Comparison of ENCODE assay signal across 8 mouse cellular contexts in genomic region chr7:27526039-27526827, GRCm38 (mm10). TPM values are rescaled to one million over a fixed set of nuclear protein-coding genes. Genes with fewer than 3 reads are reported as not detected.
DNase-seq lines count a peak whose midpoint lies in the region; ATAC-seq and TF ChIP-seq lines count a peak whose summit lies in the region.

No protein-coding gene starts in this region.

- no peak overlapping the region for H3K4me2 ChIP-seq in neural tube, embryonic 15.5 days

- 28% methylated on average over 10 of the region's 10 CpGs for WGBS in forebrain, embryonic 10.5 days
- 17% methylated on average over 10 of the region's 10 CpGs for WGBS in large intestine, adult 2 months
- WGBS in neural tube, embryonic 15.5 days: 25% methylated on average over 10 of the region's 10 CpGs

- no peak overlapping the region for H3K27ac ChIP-seq in ES-Bruce4 (ENCODE audit: insufficient read depth, low read length)
- H3K27ac ChIP-seq in forebrain, embryonic 10.5 days: no peak overlapping the region
- no peak overlapping the region for H3K27ac ChIP-seq in neural tube, embryonic 15.5 days (replicated peaks)

- ATAC-seq in neural tube, embryonic 15.5 days (ENCODE audit: low FRiP score): peak; percentile 81

- no peaks in the 10 kb centered on the region for H3K9me3 ChIP-seq in ES-Bruce4 (replicated peaks; ENCODE audit: control insufficient read depth, insufficient read depth, low read length, poor library complexity, severe bottlenecking)
- H3K9me3 ChIP-seq in forebrain, embryonic 10.5 days: no peaks in the 10 kb centered on the region
- H3K9me3 ChIP-seq in neural tube, embryonic 15.5 days (replicated peaks): no peaks in the 10 kb centered on the region

- H3K36me3 ChIP-seq in ES-Bruce4 (ENCODE audit: control insufficient read depth, insufficient read depth, low read length, poor library complexity, severe bottlenecking): no peaks in the 10 kb centered on the region
- H3K36me3 ChIP-seq in forebrain, embryonic 10.5 days (replicated peaks): peaks cover 10% of the 10 kb centered on the region; the same call in 1 of the 2 replicates
- H3K36me3 ChIP-seq in neural tube, embryonic 15.5 days: peaks cover 24% of the 10 kb centered on the region

- DNase-seq in c-Kit-negative CD71-positive TER-119-positive erythroid progenitor cells, embryonic 14.5 days (ENCODE audit: low read depth, low spot score): peak; percentile 93
- peak; percentile 82 for DNase-seq in forebrain, embryonic 10.5 days (ENCODE audit: extremely low spot score, low spot score)
- peak; percentile 40 for DNase-seq in heart, postnatal 25 days (ENCODE audit: low spot score)
- DNase-seq in large intestine, adult 2 months (ENCODE audit: low read depth, low spot score): peak; percentile 74
- DNase-seq in lung, adult 18-20 months: peak; percentile 63 to 74
- peak; percentile 73 for DNase-seq in thymus, postnatal 0 days (ENCODE audit: low spot score)

- no peak overlapping the region for H3K4me3 ChIP-seq in ES-Bruce4 (ENCODE audit: low read depth, low read length)
- no peak overlapping the region for H3K4me3 ChIP-seq in forebrain, embryonic 10.5 days
- no peak overlapping the region for H3K4me3 ChIP-seq in neural tube, embryonic 15.5 days (replicated peaks)

- TF ChIP-seq CTCF in ES-Bruce4 (IDR thresholded peaks at IDR 0.05; ENCODE audit: low read depth, low read length): peak; percentile 90

- intact Hi-C loops in heart, postnatal 25 days (cut with DNase I): loop anchor here (2.0 to 5.0 kb wide), 2 partner anchors 49 to 189 kb away; partner anchors contain the start of gene Ltbp4

- TF ChIP-seq EP300 in ES-Bruce4 (IDR thresholded peaks at IDR 0.05; ENCODE audit: insufficient read depth, low read depth, low read length): no peak

- TF ChIP-seq POLR2A in ES-Bruce4 (IDR thresholded peaks at IDR 0.05; ENCODE audit: insufficient read depth, low read length): no peak

- H3K4me1 ChIP-seq in ES-Bruce4 (ENCODE audit: control insufficient read depth, insufficient read depth, low read length): peaks cover 11% of the 10 kb centered on the region
- peaks cover 10% of the 10 kb centered on the region for H3K4me1 ChIP-seq in forebrain, embryonic 10.5 days
- H3K4me1 ChIP-seq in neural tube, embryonic 15.5 days: 0 out of 2 replicates have a peak, but pooled peaks cover 6% of the 10 kb centered on the region

- H3K9ac ChIP-seq in ES-Bruce4 (ENCODE audit: low read depth, poor library complexity, severe bottlenecking): no peak overlapping the region
- H3K9ac ChIP-seq in neural tube, embryonic 15.5 days (replicated peaks): no peak overlapping the region

- H3K27me3 ChIP-seq in ES-Bruce4 (ENCODE audit: control insufficient read depth, insufficient read depth, low read length, poor library complexity, severe bottlenecking): no peaks in the 10 kb centered on the region
- H3K27me3 ChIP-seq in forebrain, embryonic 10.5 days (ENCODE audit: poor library complexity, severe bottlenecking): no peaks in the 10 kb centered on the region
- H3K27me3 ChIP-seq in neural tube, embryonic 15.5 days (replicated peaks): no peaks in the 10 kb centered on the region

RNA-seq across cellular contexts. Expression of gene Hipk4, which starts 3.2 kb away (rescaled TPM):
- polyA plus RNA-seq in ES-Bruce4 (2011; ENCODE audit: insufficient read depth, insufficient read length, low read depth, missing spikeins): 1.4 and 1.5 TPM in 2 replicates
- polyA plus RNA-seq in forebrain, embryonic 10.5 days (2016; fragmentation: Nextera tagmentation; extraction: Ambion mirVana): 0.41 and 0.63 TPM in 2 replicates
- total RNA-seq in heart, postnatal 25 days (2021): under 1 TPM; 0.13 to 0.17 TPM
- 0.56 and 0.73 TPM in 2 replicates for polyA plus RNA-seq in large intestine, adult 2 months (2012; rRNA removed)
- polyA plus RNA-seq in neural tube, embryonic 15.5 days (2015; fragmentation: Nextera tagmentation; extraction: Ambion mirVana): 1.5 and 2.1 TPM in 2 replicates
- 0.12 and 0.14 TPM in 2 replicates for polyA plus RNA-seq in thymus, postnatal 0 days (2015; fragmentation: Nextera tagmentation; extraction: Ambion mirVana)

RNA-seq across cellular contexts. Expression of gene Pld3, which starts 26.8 kb away (rescaled TPM):
- 50.8 and 72.8 TPM in 2 replicates for polyA plus RNA-seq in ES-Bruce4 (2011; ENCODE audit: insufficient read depth, insufficient read length, low read depth, missing spikeins)
- 41.9 and 42.0 TPM in 2 replicates for polyA plus RNA-seq in forebrain, embryonic 10.5 days (2016; fragmentation: Nextera tagmentation; extraction: Ambion mirVana)
- 10 to 100 TPM; 23.3 to 27.1 TPM for total RNA-seq in heart, postnatal 25 days (2021)
- 61.4 and 63.0 TPM in 2 replicates for polyA plus RNA-seq in large intestine, adult 2 months (2012; rRNA removed)
- polyA plus RNA-seq in neural tube, embryonic 15.5 days (2015; fragmentation: Nextera tagmentation; extraction: Ambion mirVana): 187 and 191 TPM in 2 replicates
- 134 and 145 TPM in 2 replicates for polyA plus RNA-seq in thymus, postnatal 0 days (2015; fragmentation: Nextera tagmentation; extraction: Ambion mirVana)

RNA-seq across cellular contexts. Expression of gene 2310022A10Rik, which starts 26.8 kb away (rescaled TPM):
- 36.1 and 36.7 TPM in 2 replicates for polyA plus RNA-seq in ES-Bruce4 (2011; ENCODE audit: insufficient read depth, insufficient read length, low read depth, missing spikeins)
- polyA plus RNA-seq in forebrain, embryonic 10.5 days (2016; fragmentation: Nextera tagmentation; extraction: Ambion mirVana): 38.8 and 39.3 TPM in 2 replicates
- total RNA-seq in heart, postnatal 25 days (2021): 10 to 100 TPM; 64.6 to 71.9 TPM
- 15.9 and 16.6 TPM in 2 replicates for polyA plus RNA-seq in large intestine, adult 2 months (2012; rRNA removed)
- 32.6 and 33.9 TPM in 2 replicates for polyA plus RNA-seq in neural tube, embryonic 15.5 days (2015; fragmentation: Nextera tagmentation; extraction: Ambion mirVana)
- 24.6 and 28.7 TPM in 2 replicates for polyA plus RNA-seq in thymus, postnatal 0 days (2015; fragmentation: Nextera tagmentation; extraction: Ambion mirVana)

RNA-seq across cellular contexts. Expression of gene Prx, which starts 27.1 kb away (rescaled TPM):
- polyA plus RNA-seq in ES-Bruce4 (2011; ENCODE audit: insufficient read depth, insufficient read length, low read depth, missing spikeins): 4.2 and 5.7 TPM in 2 replicates
- 3.1 TPM in 2 replicates for polyA plus RNA-seq in forebrain, embryonic 10.5 days (2016; fragmentation: Nextera tagmentation; extraction: Ambion mirVana)
- 1 to 10 TPM; 1.2 to 1.6 TPM for total RNA-seq in heart, postnatal 25 days (2021)
- polyA plus RNA-seq in large intestine, adult 2 months (2012; rRNA removed): 1.1 and 1.2 TPM in 2 replicates
- polyA plus RNA-seq in neural tube, embryonic 15.5 days (2015; fragmentation: Nextera tagmentation; extraction: Ambion mirVana): 2.0 and 2.4 TPM in 2 replicates
- polyA plus RNA-seq in thymus, postnatal 0 days (2015; fragmentation: Nextera tagmentation; extraction: Ambion mirVana): 1.1 and 1.2 TPM in 2 replicates

RNA-seq across cellular contexts. Expression of gene Sertad1, which starts 39.5 kb away (rescaled TPM):
- polyA plus RNA-seq in ES-Bruce4 (2011; ENCODE audit: insufficient read depth, insufficient read length, low read depth, missing spikeins): 8.0 and 8.9 TPM in 2 replicates
- polyA plus RNA-seq in forebrain, embryonic 10.5 days (2016; fragmentation: Nextera tagmentation; extraction: Ambion mirVana): 17.7 and 18.6 TPM in 2 replicates
- 10 to 100 TPM in 1 of 2 experiments, 1 to 10 TPM in 1; 7.9 to 13.0 TPM for total RNA-seq in heart, postnatal 25 days (2021)
- 54.5 and 60.4 TPM in 2 replicates for polyA plus RNA-seq in large intestine, adult 2 months (2012; rRNA removed)
- 11.6 and 15.8 TPM in 2 replicates for polyA plus RNA-seq in neural tube, embryonic 15.5 days (2015; fragmentation: Nextera tagmentation; extraction: Ambion mirVana)
- polyA plus RNA-seq in thymus, postnatal 0 days (2015; fragmentation: Nextera tagmentation; extraction: Ambion mirVana): 33.5 and 35.1 TPM in 2 replicates

Comparison
In these comparisons a context has a peak if more than half of its experiments do, and no peak if none do; other contexts are left out.
1. DNase-seq: peak in every context shown above with its lines; median percentile 93 in c-Kit-negative CD71-positive TER-119-positive erythroid progenitor cells, embryonic 14.5 days; 82 in forebrain, embryonic 10.5 days; 74 in large intestine, adult 2 months; 73 in thymus, postnatal 0 days; 68 in lung, adult 18-20 months; 40 in heart, postnatal 25 days.